Mouse (Mus musculus) erythroblast, adult 5-6 weeks (primary cell): ENCODE measurements around the gene Zfp93. TPM values are rescaled to one million over a fixed set of nuclear protein-coding genes. Genes with fewer than 3 reads are reported as not detected.
"Not testable (repeated sequence)": the region's sequence is repeated elsewhere in the genome, so short reads cannot be mapped to it uniquely, and the experiment has no call there.

Experiments
- ATAC-seq: replicated peaks from 2 replicates; pipeline ENCODE4 v1.8.0; 2016; ENCODE audit warnings: moderate number of reproducible peaks, mild to moderate bottlenecking, moderate TSS enrichment, inconsistent platforms; ENCODE audit not compliant: poor library complexity, low FRiP score, severe bottlenecking
- total RNA-seq, 2 experiments: library from RNA; stranded (forward) in 1 of 2; stranded (reverse) in 1 of 2; fragments of 150-400 nt in 1 of 2; fragments of 200-764, 138-1000 nt in 1 of 2; gene quantifications; 2 replicates each; pipeline versions ENCODE4 v1.2.3 to v1.2.4; 2015 to 2017; ENCODE audit warnings: low replicate concordance in 2 of 2

Zfp93 gene
- not detected in 2 replicates for total RNA-seq (2015; ENCODE audit: low replicate concordance)
- 0.70 TPM in 1 of 2 replicates, not detected in the other for total RNA-seq (2017; ENCODE audit: low replicate concordance)

GRCm38 (mm10) chr7:24270288-24270672 is at the start of gene Zfp93:
Zfp93 (plus strand) TSS chr7:24270420.
- ATAC-seq = no peak

GRCm38 (mm10) chr7:24237040-24237791 is 33.0 kb upstream of the Zfp93 start, which contains the start of gene Zfp109:
Zfp109 (minus strand) TSS chr7:24237560.
- no peak for ATAC-seq

- no peak for ATAC-seq
Measured at GRCm38 (mm10) chr7:24253779-24254615, 16.2 kb upstream of the Zfp93 start.

GRCm38 (mm10) chr7:24254633-24255474 is 15.4 kb upstream of the Zfp93 start, which contains the start of gene Zfp108:
Zfp108 (plus strand) TSS chr7:24254794.
- no peak for ATAC-seq

GRCm38 (mm10) chr7:24259306-24259999 is 10.8 kb upstream of the Zfp93 start:
- ATAC-seq = no peak

- no peak for ATAC-seq
Measured at GRCm38 (mm10) chr7:24260000-24260312, 10.3 kb upstream of the Zfp93 start.

GRCm38 (mm10) chr7:24268176-24269155 is 1.8 kb upstream of the Zfp93 start:
- no peak for ATAC-seq

- ATAC-seq = no peak
Measured at GRCm38 (mm10) chr7:24269256-24269655, 964 bp upstream of the Zfp93 start.

GRCm38 (mm10) chr7:24269667-24270287 is 443 bp upstream of the Zfp93 start:
- ATAC-seq = no peak

GRCm38 (mm10) chr7:24271191-24271590 is 971 bp downstream of the Zfp93 start:
- ATAC-seq = no peak

- ATAC-seq = no peak
Measured at GRCm38 (mm10) chr7:24274456-24274855, 4.2 kb downstream of the Zfp93 start.

GRCm38 (mm10) chr7:24278771-24279170 is 8.6 kb downstream of the Zfp93 start:
- ATAC-seq = not testable (repeated sequence)

- no peak for ATAC-seq
Measured at GRCm38 (mm10) chr7:24280031-24280857, 10.0 kb downstream of the Zfp93 start.

GRCm38 (mm10) chr7:24280858-24281145 is 10.6 kb downstream of the Zfp93 start:
- no peak for ATAC-seq

- no peak; the same call in 1 of the 2 replicates for ATAC-seq
Measured at GRCm38 (mm10) chr7:24286090-24286489, 15.9 kb downstream of the Zfp93 start.

GRCm38 (mm10) chr7:24286916-24287315 is 16.7 kb downstream of the Zfp93 start:
- ATAC-seq = no peak

GRCm38 (mm10) chr7:24287670-24288069 is 17.4 kb downstream of the Zfp93 start:
- no peak for ATAC-seq
